Mouse (Mus musculus): ENCODE results near the gene Ldhal6b. TPM values are rescaled to one million over a fixed set of nuclear protein-coding genes. Genes with fewer than 3 reads are reported as not detected.

The Ldhal6b gene
- polyA plus RNA-seq, 1 experiment = 1.3 TPM

DNA sequence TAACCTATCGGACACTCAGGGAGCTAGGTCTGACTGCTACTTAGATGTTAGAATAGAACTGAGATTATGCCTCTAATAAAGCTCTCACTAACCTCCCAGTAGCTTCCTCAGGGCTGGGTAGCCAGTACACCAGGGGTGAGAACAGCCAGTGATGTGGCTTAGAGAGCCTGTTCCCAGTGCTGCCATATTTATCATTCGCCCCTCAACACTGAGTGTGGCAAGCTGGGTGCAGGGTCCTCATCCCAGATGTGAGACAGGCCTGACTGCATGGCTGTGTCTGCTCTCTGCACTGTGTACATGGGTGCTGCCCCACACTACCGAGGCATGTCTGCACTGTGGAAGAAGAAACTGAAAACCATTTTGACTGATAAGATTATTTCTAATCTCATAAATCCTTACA, 4.5 kb downstream of the Ldhal6b start:
- Histone ChIP-seq H3K36me3 (ENCODE audit: control insufficient read depth, insufficient read depth, low read length, poor library complexity, severe bottlenecking) (no peaks in the 10 kb centered on the region), H3K27ac (ENCODE audit: insufficient read depth, low read length) (no peak overlapping the region), H3K9ac (ENCODE audit: low read depth, poor library complexity, severe bottlenecking) (no peak overlapping the region), H3K27me3 (ENCODE audit: control insufficient read depth, insufficient read depth, low read length, poor library complexity, severe bottlenecking) (no peaks in the 10 kb centered on the region), H3K9me3 (replicated peaks; ENCODE audit: control insufficient read depth, insufficient read depth, low read length, poor library complexity, severe bottlenecking) (no peaks in the 10 kb centered on the region), H3K4me3 (ENCODE audit: low read depth, low read length) (no peak overlapping the region), H3K4me1 (ENCODE audit: control insufficient read depth, insufficient read depth, low read length) (no peaks in the 10 kb centered on the region)
- TF ChIP-seq CTCF (IDR thresholded peaks at IDR 0.05; ENCODE audit: low read depth, low read length) (no peak), EP300 (IDR thresholded peaks at IDR 0.05; ENCODE audit: insufficient read depth, low read depth, low read length) (no peak), POLR2A (IDR thresholded peaks at IDR 0.05; ENCODE audit: insufficient read depth, low read length) (no peak)

DNA sequence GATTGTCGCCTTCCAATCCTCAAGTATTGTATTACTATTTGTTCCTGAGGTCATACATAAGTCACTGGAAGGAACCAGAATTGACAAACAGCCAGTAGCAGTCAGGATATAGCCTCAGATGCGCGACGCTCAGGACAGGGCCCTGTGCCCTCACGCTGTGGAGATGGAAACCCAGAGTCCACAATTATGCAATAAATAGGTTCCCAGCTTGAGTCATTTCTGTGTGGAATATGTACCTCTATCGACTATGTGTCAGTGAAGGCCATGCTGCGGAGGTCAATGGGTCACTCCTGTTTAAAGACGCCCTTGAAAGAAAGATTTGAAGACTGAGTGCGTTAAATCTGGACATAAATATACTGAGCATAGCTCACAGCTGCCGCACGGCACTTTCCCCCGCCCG, 5.2 kb downstream of the Ldhal6b start:
- Histone ChIP-seq H3K9me3 (replicated peaks; ENCODE audit: control insufficient read depth, insufficient read depth, low read length, poor library complexity, severe bottlenecking) (no peaks in the 10 kb centered on the region), H3K27ac (ENCODE audit: insufficient read depth, low read length) (no peak overlapping the region), H3K4me1 (ENCODE audit: control insufficient read depth, insufficient read depth, low read length) (peaks cover 1% of the 10 kb centered on the region), H3K27me3 (ENCODE audit: control insufficient read depth, insufficient read depth, low read length, poor library complexity, severe bottlenecking) (no peaks in the 10 kb centered on the region), H3K36me3 (ENCODE audit: control insufficient read depth, insufficient read depth, low read length, poor library complexity, severe bottlenecking) (no peaks in the 10 kb centered on the region), H3K9ac (ENCODE audit: low read depth, poor library complexity, severe bottlenecking) (no peak overlapping the region), H3K4me3 (ENCODE audit: low read depth, low read length) (no peak overlapping the region)
- TF ChIP-seq EP300 (IDR thresholded peaks at IDR 0.05; ENCODE audit: insufficient read depth, low read depth, low read length) (no peak), CTCF (IDR thresholded peaks at IDR 0.05; ENCODE audit: low read depth, low read length) (no peak), POLR2A (IDR thresholded peaks at IDR 0.05; ENCODE audit: insufficient read depth, low read length) (no peak)

DNA sequence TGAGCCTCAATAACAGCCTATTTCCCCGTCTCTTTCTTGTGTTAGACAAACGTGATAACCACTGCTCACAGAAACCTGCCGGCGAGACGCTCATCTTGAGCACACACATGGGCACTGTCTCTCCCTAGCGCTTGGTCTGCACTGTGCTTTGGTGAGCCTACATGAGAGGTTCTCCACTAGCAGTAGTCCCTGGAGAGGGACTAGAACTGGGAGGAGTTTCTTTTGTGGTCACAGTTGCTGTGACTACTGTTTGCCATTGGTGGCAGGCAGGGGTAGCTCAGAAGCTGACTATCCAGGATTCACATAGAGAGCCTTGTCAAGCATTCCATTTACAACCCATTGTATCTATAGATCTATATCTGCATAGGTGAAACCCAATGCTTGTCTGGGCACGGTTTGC, 5.8 kb downstream of the Ldhal6b start:
- H3K9me3 ChIP-seq (replicated peaks; ENCODE audit: control insufficient read depth, insufficient read depth, low read length, poor library complexity, severe bottlenecking) = no peaks in the 10 kb centered on the region
- no peaks in the 10 kb centered on the region for H3K36me3 ChIP-seq (ENCODE audit: control insufficient read depth, insufficient read depth, low read length, poor library complexity, severe bottlenecking)
- no peak overlapping the region for H3K27ac ChIP-seq (ENCODE audit: insufficient read depth, low read length)

DNA sequence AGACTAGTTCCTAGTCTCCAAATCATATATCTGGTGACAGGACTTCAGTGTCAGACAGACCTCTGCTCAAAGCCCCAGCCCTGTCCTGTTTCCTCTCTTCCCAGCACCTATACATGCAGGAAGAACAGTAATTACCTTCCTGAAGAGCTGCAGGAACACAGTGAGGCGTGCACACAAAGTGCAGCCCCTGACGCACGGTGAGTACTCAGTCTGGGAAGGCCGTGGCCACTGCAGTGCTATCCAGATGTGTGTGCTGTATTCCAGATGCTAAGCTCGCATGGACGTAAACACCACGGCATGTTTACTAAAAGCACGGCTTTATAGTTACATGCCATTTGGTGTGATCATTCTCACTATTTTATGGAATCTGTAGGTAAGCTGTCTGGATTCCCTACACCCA, 6.3 kb downstream of the Ldhal6b start:
- no peak overlapping the region for H3K9ac ChIP-seq (ENCODE audit: low read depth, poor library complexity, severe bottlenecking)
- H3K27me3 ChIP-seq (ENCODE audit: control insufficient read depth, insufficient read depth, low read length, poor library complexity, severe bottlenecking) = no peaks in the 10 kb centered on the region
- H3K4me3 ChIP-seq (ENCODE audit: low read depth, low read length) = no peak overlapping the region
- TF ChIP-seq CTCF (IDR thresholded peaks at IDR 0.05; ENCODE audit: low read depth, low read length) (no peak), POLR2A (IDR thresholded peaks at IDR 0.05; ENCODE audit: insufficient read depth, low read length) (no peak), EP300 (IDR thresholded peaks at IDR 0.05; ENCODE audit: insufficient read depth, low read depth, low read length) (no peak)
- peaks cover 2% of the 10 kb centered on the region for H3K4me1 ChIP-seq (ENCODE audit: control insufficient read depth, insufficient read depth, low read length)
- no peaks in the 10 kb centered on the region for H3K36me3 ChIP-seq (ENCODE audit: control insufficient read depth, insufficient read depth, low read length, poor library complexity, severe bottlenecking)
- H3K9me3 ChIP-seq (replicated peaks; ENCODE audit: control insufficient read depth, insufficient read depth, low read length, poor library complexity, severe bottlenecking) = no peaks in the 10 kb centered on the region
- H3K27ac ChIP-seq (ENCODE audit: insufficient read depth, low read length) = no peak overlapping the region

More for the DNA sequence above, 5.8 kb downstream of the Ldhal6b start:
- H3K9ac ChIP-seq (ENCODE audit: low read depth, poor library complexity, severe bottlenecking) = no peak overlapping the region
- no peak overlapping the region for H3K4me3 ChIP-seq (ENCODE audit: low read depth, low read length)
- H3K27me3 ChIP-seq (ENCODE audit: control insufficient read depth, insufficient read depth, low read length, poor library complexity, severe bottlenecking) = no peaks in the 10 kb centered on the region
- peaks cover 1% of the 10 kb centered on the region for H3K4me1 ChIP-seq (ENCODE audit: control insufficient read depth, insufficient read depth, low read length)
- no peak for TF ChIP-seq EP300 (IDR thresholded peaks at IDR 0.05; ENCODE audit: insufficient read depth, low read depth, low read length)
- TF ChIP-seq POLR2A (IDR thresholded peaks at IDR 0.05; ENCODE audit: insufficient read depth, low read length) = no peak
- no peak for TF ChIP-seq CTCF (IDR thresholded peaks at IDR 0.05; ENCODE audit: low read depth, low read length)

DNA sequence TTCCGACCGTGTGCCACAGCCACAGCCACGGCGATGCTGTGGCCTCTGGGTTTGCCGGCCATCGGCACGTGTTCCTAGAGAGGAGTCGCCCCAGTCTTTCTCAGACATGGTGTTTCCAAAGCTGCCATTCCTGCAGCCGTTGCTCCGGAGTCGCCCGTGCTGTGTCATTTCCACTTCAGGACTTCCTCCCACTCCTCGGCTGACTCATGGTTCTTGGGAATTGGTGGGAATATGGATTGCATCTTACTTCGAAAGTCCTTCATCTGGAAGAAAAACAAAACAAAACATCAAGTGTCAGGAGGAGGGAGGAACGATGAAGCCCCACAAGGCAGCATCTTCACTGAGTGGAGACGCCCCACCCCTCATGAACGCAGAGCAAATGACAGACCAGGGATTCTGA, 7.4 kb downstream of the Ldhal6b start:
- Histone ChIP-seq H3K4me3 (ENCODE audit: low read depth, low read length) (no peak overlapping the region), H3K36me3 (ENCODE audit: control insufficient read depth, insufficient read depth, low read length, poor library complexity, severe bottlenecking) (no peaks in the 10 kb centered on the region), H3K27me3 (ENCODE audit: control insufficient read depth, insufficient read depth, low read length, poor library complexity, severe bottlenecking) (no peaks in the 10 kb centered on the region), H3K9ac (ENCODE audit: low read depth, poor library complexity, severe bottlenecking) (no peak overlapping the region), H3K27ac (ENCODE audit: insufficient read depth, low read length) (no peak overlapping the region), H3K4me1 (ENCODE audit: control insufficient read depth, insufficient read depth, low read length) (peaks cover 5% of the 10 kb centered on the region), H3K9me3 (replicated peaks; ENCODE audit: control insufficient read depth, insufficient read depth, low read length, poor library complexity, severe bottlenecking) (no peaks in the 10 kb centered on the region)
- TF ChIP-seq CTCF (IDR thresholded peaks at IDR 0.05; ENCODE audit: low read depth, low read length) (no peak), POLR2A (IDR thresholded peaks at IDR 0.05; ENCODE audit: insufficient read depth, low read length) (no peak)

DNA sequence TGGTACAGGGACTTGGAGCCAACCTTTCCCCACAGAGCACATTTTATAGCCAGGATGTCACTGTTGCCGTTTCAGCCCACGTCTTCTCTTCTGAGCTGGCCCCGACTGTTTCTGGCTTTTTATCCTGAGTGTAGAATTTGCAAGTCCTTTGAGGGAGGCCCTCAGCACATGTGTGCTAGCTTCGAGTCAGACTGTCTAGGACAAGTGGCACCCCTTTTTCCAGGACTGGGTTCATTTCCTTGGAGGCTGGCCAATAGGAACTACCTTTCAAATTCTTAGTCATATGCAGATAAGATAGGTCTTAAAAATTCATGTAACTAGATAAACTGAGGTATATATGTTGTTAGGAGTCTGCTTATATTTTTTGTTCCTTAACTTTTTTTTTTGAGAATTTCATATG, 8.2 kb downstream of the Ldhal6b start:
- Histone ChIP-seq H3K27me3 (ENCODE audit: control insufficient read depth, insufficient read depth, low read length, poor library complexity, severe bottlenecking) (no peaks in the 10 kb centered on the region), H3K27ac (ENCODE audit: insufficient read depth, low read length) (no peak overlapping the region), H3K4me3 (ENCODE audit: low read depth, low read length) (no peak overlapping the region), H3K9me3 (replicated peaks; ENCODE audit: control insufficient read depth, insufficient read depth, low read length, poor library complexity, severe bottlenecking) (no peaks in the 10 kb centered on the region), H3K4me1 (ENCODE audit: control insufficient read depth, insufficient read depth, low read length) (peaks cover 5% of the 10 kb centered on the region), H3K36me3 (ENCODE audit: control insufficient read depth, insufficient read depth, low read length, poor library complexity, severe bottlenecking) (no peaks in the 10 kb centered on the region), H3K9ac (ENCODE audit: low read depth, poor library complexity, severe bottlenecking) (no peak overlapping the region)
- TF ChIP-seq EP300 (IDR thresholded peaks at IDR 0.05; ENCODE audit: insufficient read depth, low read depth, low read length) (no peak), CTCF (IDR thresholded peaks at IDR 0.05; ENCODE audit: low read depth, low read length) (no peak), POLR2A (IDR thresholded peaks at IDR 0.05; ENCODE audit: insufficient read depth, low read length) (no peak)

Data from ES-Bruce4 (cell line).